Mouse (Mus musculus) right cerebral cortex, adult 2 months (tissue): ENCODE results near the gene Cmss1.

Source experiments
- DNase-seq, 2 experiments: peaks; one replicate each; pipeline ENCODE4 v3.0.0; 2021 to 2022; ENCODE audit warnings: low spot score in 2 of 2

The Cmss1 gene

GRCm38 (mm10) chr16:57515636-57516035 is 91.0 kb downstream of the Cmss1 start:
- DNase-seq: no peak

- no peak for DNase-seq
Measured at GRCm38 (mm10) chr16:57514371-57514770, 92.3 kb downstream of the Cmss1 start.

GRCm38 (mm10) chr16:57513562-57513961 is 93.1 kb downstream of the Cmss1 start:
- no peak for DNase-seq

GRCm38 (mm10) chr16:57509099-57509498 is 97.6 kb downstream of the Cmss1 start:
- DNase-seq: no peak

- no peak for DNase-seq
Measured at GRCm38 (mm10) chr16:57508351-57508750, 98.3 kb downstream of the Cmss1 start.

GRCm38 (mm10) chr16:57506133-57506532 is 100.5 kb downstream of the Cmss1 start:
- no peak for DNase-seq

GRCm38 (mm10) chr16:57504728-57505127 is 101.9 kb downstream of the Cmss1 start:
- DNase-seq: no peak

- DNase-seq: no peak
Measured at GRCm38 (mm10) chr16:57502761-57503160, 103.9 kb downstream of the Cmss1 start.

- DNase-seq: no peak
Measured at GRCm38 (mm10) chr16:57502230-57502629, 104.4 kb downstream of the Cmss1 start.

GRCm38 (mm10) chr16:57500851-57501250 is 105.8 kb downstream of the Cmss1 start:
- DNase-seq: no peak

- peak in 1 of 2 experiments; percentile 14 for DNase-seq
Measured at GRCm38 (mm10) chr16:57496437-57497173, 110.1 kb downstream of the Cmss1 start.

- DNase-seq: no peak
Measured at GRCm38 (mm10) chr16:57495476-57496203, 111.0 kb downstream of the Cmss1 start.

- DNase-seq: no peak
Measured at GRCm38 (mm10) chr16:57491853-57492252, 114.8 kb downstream of the Cmss1 start.

- DNase-seq: peak in 1 of 2 experiments; percentile 30
Measured at GRCm38 (mm10) chr16:57490691-57491090, 116.0 kb downstream of the Cmss1 start.

- no peak for DNase-seq
Measured at GRCm38 (mm10) chr16:57488661-57489060, 118.0 kb downstream of the Cmss1 start.

- no peak for DNase-seq
Measured at GRCm38 (mm10) chr16:57486266-57486665, 120.4 kb downstream of the Cmss1 start.

- peak; percentile 7 to 14 for DNase-seq
Measured at GRCm38 (mm10) chr16:57485265-57485664, 121.4 kb downstream of the Cmss1 start.

- DNase-seq: no peak
Measured at GRCm38 (mm10) chr16:57484043-57484795, 122.4 kb downstream of the Cmss1 start.

GRCm38 (mm10) chr16:57483503-57483902 is 123.2 kb downstream of the Cmss1 start:
- DNase-seq: no peak

- no peak for DNase-seq
Measured at GRCm38 (mm10) chr16:57482911-57483310, 123.8 kb downstream of the Cmss1 start.

- DNase-seq: no peak
Measured at GRCm38 (mm10) chr16:57482264-57482663, 124.4 kb downstream of the Cmss1 start.

GRCm38 (mm10) chr16:57479776-57480175 is 126.9 kb downstream of the Cmss1 start:
- no peak for DNase-seq
